Mouse (Mus musculus): ENCODE measurements around the gene Lrwd1.

DNA sequence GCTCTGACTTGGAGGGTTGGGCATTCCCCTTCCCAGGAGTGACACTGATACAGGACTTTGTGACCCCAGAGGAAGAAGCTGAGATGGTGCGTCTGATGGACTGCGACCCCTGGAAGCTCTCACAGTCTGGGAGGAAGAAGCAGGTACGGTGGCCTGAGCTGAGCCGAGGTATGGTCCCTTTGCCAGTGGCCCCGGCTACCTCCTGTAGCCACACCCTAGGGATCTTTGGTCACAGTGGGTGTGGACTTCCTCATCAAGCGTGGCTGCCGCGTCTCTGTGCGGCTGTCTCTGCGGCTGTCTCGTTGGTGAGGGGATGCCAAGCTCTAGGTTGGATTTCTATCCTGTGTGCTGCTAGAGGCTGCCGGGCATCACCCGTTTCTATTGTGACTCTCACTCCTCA is 3.5 kb upstream of the Lrwd1 start:
- no peak for TF ChIP-seq BHLHE40 (IDR thresholded peaks at IDR 0.05; ENCODE audit: borderline replicate concordance, low read depth, low read length)
- no peak for TF ChIP-seq ZC3H11A (IDR thresholded peaks at IDR 0.05; ENCODE audit: low read depth, low read length)
- no peak for TF ChIP-seq TBP (IDR thresholded peaks at IDR 0.05; ENCODE audit: low read depth, low read length)
- no peak for TF ChIP-seq USF2 (IDR thresholded peaks at IDR 0.05; ENCODE audit: borderline replicate concordance in 1 of 2, insufficient read depth in 1 of 2, low read depth in 1 of 2, low read length in 2 of 2)
- no peak for TF ChIP-seq TAL1 (IDR thresholded peaks at IDR 0.05; ENCODE audit: low read length)
- TF ChIP-seq MAFK (IDR thresholded peaks at IDR 0.05; ENCODE audit: borderline replicate concordance, low read depth, low read length), result no peak
